Mouse (Mus musculus) adrenal gland, postnatal 14 days (tissue): Measurements from ENCODE around the gene Rho. TPM values are rescaled to one million over a fixed set of nuclear protein-coding genes. Genes with fewer than 3 reads are reported as not detected.

Experiments used
- DNase-seq: peaks from one replicate; pipeline ENCODE4 v3.0.0; 2021; ENCODE audit warnings: mixed read lengths
- total RNA-seq: library from RNA; stranded (reverse); gene quantifications from 2 replicates; pipeline ENCODE4 v1.2.3, GENCODE M21; 2021

The Rho gene
- total RNA-seq, 1 experiment from 2014 or later: 0.74 TPM

DNA sequence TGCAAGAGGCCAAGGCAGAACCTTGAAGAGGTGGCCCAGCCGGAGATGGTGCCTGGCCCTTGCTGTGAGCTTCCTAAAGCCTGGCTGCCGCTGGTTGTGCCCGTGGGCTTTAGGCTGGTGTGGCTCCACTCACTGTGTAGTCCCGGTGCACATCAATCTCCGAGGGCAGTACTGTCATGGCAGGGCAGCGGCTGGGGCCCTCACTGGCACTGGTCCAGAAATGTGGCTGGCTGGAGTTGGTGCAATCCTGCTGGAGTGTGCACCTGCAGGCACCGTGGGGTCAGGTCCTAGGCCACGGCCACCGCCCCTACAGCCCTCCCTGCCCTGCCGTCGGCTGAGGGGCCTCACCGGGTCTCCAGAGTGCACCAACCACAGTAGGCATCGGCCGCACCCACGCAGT lies 46.3 kb downstream of the Rho start:
- peak; percentile 65 for DNase-seq

DNA sequence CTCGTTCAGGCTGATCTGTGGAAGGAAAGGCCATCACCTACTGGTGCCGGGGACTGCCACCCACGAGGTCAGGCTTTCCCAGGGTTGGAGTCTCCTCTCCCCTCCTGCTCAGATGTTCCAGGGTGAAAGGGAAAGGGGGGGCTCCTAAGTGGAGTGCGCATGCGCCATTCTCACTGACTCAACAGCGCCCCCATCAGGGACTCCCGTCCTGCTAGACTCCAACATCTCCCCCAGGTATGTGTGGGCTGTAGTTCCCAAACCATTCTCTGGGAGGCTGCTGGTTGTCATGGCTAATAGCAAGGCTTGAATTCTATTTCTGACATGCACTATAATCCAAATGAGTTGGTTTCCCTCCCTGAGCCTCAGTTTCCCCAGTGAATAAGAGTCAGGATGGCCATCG lies 47.0 kb downstream of the Rho start:
- peak; percentile 69 for DNase-seq

DNA sequence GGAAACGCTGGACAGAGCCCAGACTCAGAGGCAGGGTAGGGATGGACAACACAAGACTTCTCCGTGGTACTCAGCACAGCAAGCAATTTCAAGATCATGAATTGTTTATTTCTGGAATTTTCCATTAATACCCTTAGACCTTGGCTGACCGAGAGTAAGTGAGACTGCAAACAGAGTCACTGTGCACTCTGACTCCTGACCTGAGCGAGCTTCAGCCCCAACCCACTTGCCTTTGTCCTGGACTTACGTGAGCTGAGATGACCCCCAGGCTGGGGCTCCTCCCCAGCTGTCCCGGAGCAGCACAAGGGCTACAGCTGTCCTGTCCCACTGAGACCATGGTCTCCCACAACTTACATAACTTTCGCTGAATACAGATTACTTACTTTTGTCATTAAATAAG lies 51.3 kb downstream of the Rho start:
- DNase-seq: no peak

DNA sequence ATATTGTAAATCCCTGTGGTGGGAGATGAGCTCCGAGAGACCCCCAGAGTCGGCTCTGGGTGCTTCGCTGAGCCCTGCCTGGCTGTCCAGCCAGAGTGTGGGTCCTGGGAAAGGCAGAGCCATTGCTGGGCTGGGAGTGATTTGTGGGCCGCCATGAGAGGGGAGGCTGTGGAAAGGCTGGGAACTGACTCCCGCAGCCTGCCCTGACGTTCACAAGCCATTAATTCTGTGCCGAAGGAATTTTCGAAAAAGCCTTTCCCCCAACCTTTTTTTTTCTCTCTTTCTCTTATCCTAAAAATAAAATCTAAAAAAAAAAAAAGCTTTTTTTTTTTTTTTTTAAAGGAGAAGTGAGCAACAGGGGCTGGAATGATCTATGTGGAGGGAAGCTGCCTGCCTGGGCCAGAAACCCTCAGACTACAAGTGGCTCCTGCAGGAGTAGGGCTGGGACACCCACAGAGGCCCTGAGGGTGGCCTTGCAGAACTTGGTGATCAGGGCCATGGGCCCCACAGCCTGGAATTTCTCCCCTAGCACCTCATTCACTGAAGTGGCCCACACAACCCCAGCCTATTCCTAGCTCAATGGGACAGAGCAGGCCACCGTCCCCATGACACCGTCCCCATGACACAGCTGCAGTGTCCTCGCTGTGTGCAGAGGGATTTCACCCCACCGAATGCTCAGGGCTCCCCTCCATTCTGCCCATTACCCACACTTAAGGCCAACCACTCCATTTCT lies 51.9 kb downstream of the Rho start:
- DNase-seq: no peak

DNA sequence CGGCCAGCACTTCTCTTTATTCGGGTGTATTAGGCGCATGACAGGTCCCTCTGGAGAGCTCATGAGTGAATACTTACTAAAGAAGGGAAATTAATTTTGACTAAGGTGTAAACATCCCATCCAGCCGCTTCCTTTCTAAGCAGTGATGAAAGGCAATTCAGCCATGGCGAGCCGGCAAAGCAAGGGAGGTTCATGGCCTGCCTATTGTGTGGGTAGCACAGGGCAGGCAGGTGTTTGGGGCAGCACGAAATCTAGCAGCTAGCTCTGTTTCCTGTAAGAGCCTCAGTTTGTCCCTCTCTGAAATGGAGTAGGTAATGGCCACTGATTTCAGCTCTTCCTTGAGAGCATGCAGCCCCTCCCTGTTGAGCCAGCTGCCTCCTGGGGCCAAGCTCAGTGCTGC lies 53.0 kb downstream of the Rho start:
- no peak for DNase-seq

DNA sequence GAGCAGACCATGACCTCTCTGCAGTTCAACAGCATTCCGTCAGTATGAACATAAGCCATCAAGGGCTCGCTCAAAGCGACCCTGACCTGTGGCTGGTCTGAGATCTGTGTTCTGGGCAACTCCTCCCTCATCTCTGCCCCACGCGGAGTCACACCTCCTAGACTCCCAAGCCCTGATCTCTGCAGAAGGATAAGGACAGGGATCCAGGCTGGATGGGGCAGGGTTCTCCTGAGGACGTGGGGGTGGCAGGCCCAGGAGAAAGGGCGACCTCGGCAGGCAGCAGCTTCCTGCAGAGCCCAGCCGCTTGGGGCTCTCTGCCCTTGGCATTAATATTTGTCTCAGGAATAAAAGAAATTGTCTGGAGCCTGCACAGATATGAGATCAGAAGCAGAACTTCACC lies 54.1 kb downstream of the Rho start:
- peak; percentile 76 for DNase-seq

DNA sequence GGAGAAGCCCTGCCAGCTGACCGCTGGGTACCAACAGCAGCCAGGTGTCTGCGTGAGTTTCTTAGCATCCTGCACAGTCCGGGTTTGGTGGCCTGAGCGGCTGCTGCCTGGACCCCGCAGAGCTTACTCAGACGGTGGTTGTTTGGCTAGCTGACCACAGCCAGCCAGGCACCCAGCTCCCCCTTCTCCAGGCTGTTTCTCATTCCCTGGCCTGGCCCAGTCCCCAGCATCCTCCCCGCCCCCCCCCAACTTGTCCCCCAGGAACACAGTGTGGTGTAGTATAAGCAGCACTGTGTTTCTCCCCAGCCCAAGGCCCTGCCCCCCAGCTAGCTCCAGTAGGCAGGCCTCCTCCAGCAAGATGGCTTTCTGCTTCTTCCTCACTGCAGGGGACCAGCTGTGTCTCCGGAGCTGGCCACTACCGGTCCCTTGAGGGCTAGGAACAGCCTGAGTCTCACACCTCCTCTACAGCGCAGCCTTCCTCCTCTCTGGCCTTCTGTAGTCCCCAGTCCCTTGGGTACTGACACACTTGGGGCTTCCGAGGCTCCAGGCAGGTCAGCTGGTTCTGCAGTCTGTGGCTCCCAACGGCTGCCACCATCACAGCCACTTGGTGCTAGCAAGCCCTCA lies 55.0 kb downstream of the Rho start:
- no peak for DNase-seq

DNA sequence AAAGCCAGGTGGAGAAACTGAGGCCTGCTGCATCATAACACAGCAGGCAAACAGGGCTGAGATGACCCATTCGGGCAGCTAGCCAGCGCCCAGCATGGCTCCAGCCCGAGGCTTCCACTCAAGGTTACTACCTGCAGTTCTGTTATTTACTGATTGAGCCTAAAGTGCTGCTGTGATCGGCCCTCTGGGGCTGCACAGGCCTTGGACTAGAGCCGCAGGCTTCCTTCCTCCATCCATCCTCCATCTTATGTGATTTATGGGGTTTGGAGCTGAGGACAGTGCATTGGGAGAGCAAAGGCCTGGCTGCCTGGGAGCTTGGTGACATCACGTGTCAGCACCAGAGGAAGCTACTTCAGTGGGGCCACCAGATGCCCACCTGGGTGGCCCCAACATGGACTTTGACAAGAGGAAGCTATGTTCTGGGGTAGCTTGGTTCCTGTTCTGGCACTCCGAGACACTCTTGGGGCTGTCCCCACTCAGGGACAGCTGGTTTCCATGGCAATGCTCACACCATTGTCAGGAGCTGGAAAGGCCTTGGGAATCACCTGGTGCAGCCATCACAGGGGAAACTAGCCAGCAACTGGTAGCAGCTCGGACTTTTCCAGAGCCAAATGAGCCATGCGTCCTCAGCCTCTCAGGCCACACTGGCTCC lies 55.7 kb downstream of the Rho start:
- peak; percentile 76 for DNase-seq

DNA sequence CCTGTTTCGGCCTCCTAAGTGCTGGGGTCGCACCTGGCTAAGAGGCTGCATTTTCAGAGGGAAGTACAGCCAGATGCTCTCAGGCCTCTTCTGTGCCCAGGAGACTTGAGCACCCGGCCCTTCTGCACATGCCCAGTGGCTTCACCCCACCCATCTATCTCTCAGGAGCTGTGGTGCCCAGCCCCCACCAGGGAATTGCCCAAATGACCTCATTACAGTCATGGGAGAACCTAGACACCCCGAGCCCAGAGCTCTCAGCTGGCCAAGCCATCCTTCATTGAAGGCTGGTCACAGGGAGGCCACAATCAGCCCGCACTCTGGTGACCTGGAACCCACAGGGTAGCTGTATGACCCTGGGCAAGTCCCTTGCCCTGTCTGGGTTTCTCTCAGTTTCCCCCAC lies 57.5 kb downstream of the Rho start:
- DNase-seq: no peak

DNA sequence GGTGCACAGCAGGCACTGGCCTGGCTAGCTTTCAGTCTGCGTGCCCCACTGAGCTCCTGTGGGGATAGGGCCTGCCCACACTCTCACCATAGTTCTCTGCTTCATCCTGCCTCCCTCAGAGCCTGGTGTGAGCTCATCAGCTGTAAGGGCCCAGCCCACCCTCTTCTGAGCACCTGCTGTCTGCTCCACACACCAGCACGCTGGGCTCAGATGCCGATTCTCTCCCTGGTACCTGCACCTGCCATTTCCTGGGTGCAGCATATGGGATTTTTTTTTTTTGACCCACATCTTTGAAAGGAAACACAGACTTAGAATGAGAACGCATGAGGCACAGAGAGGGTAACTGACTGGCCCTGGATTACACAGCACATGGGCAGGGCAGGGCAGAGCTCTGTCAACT lies 58.1 kb downstream of the Rho start:
- no peak for DNase-seq

Other genes with a start within 250 kb of the Rho start
- gene Tmem40, start 169.3 kb upstream of the Rho start, total RNA-seq: 0.37 and 0.49 TPM in 2 replicates
- gene Cand2, start 157.2 kb upstream of the Rho start, total RNA-seq: 8.7 and 9.1 TPM in 2 replicates
- 1,105 and 1,295 TPM in 2 replicates for gene Rpl32, start 123.0 kb upstream of the Rho start, total RNA-seq
- 0.64 and 0.70 TPM in 2 replicates for gene Efcab12, start 93.3 kb upstream of the Rho start, total RNA-seq
- gene Mbd4, start 78.4 kb upstream of the Rho start, total RNA-seq: 4.1 and 4.6 TPM in 2 replicates
- 15.4 and 16.5 TPM in 2 replicates for gene Ift122, start 78.3 kb upstream of the Rho start, total RNA-seq
- gene H1foo, start 13.2 kb downstream of the Rho start, total RNA-seq: not detected in 2 replicates
- gene Plxnd1, start 63.3 kb downstream of the Rho start, total RNA-seq: 154 and 173 TPM in 2 replicates